Mouse (Mus musculus): ENCODE results near the gene Slc38a9. TPM values are rescaled to one million over a fixed set of nuclear protein-coding genes. Genes with fewer than 3 reads are reported as not detected.

The Slc38a9 gene
- polyA plus RNA-seq, 1 experiment from 2014 or later = 18.9 TPM

GRCm38 (mm10) chr13:112644996-112645395 lies 15.6 kb upstream of the Slc38a9 start:
- DNase-seq (ENCODE audit: low spot score) = no peak
- Histone ChIP-seq H3K27ac (ENCODE audit: low read depth, low read length) (no peak overlapping the region), H3K4me1 (ENCODE audit: control insufficient read depth, insufficient read depth, low read length) (no peaks in the 10 kb centered on the region), H3K9me3 (ENCODE audit: control insufficient read depth, low read length) (no peaks in the 10 kb centered on the region), H3K9ac (ENCODE audit: low read length) (no peak overlapping the region), H3K27me3 (ENCODE audit: control insufficient read depth, insufficient read depth, low read length) (no peaks in the 10 kb centered on the region), H3K36me3 (ENCODE audit: control insufficient read depth, insufficient read depth, low read length) (no peaks in the 10 kb centered on the region), H3K4me3 (ENCODE audit: low read depth, low read length) (no peak overlapping the region), H3K4me2 (ENCODE audit: low read depth) (no peak overlapping the region)
- WGBS = 79% methylated on average over 3 of the region's 3 CpGs
- ATAC-seq (ENCODE audit: insufficient read depth, low FRiP score, low TSS enrichment) = no peak

GRCm38 (mm10) chr13:112645529-112646186 lies 14.9 kb upstream of the Slc38a9 start:
- Histone ChIP-seq H3K9me3 (ENCODE audit: control insufficient read depth, low read length) (no peaks in the 10 kb centered on the region), H3K4me2 (ENCODE audit: low read depth) (no peak overlapping the region), H3K9ac (ENCODE audit: low read length) (no peak overlapping the region), H3K27me3 (ENCODE audit: control insufficient read depth, insufficient read depth, low read length) (no peaks in the 10 kb centered on the region), H3K27ac (ENCODE audit: low read depth, low read length) (no peak overlapping the region), H3K4me1 (ENCODE audit: control insufficient read depth, insufficient read depth, low read length) (no peaks in the 10 kb centered on the region), H3K4me3 (ENCODE audit: low read depth, low read length) (no peak overlapping the region), H3K36me3 (ENCODE audit: control insufficient read depth, insufficient read depth, low read length) (no peaks in the 10 kb centered on the region)
- WGBS = 89% methylated on average over 1 of the region's 1 CpGs
- ATAC-seq (ENCODE audit: insufficient read depth, low FRiP score, low TSS enrichment) (no peak), DNase-seq (ENCODE audit: low spot score) (no peak)

GRCm38 (mm10) chr13:112651183-112651582 lies 9.4 kb upstream of the Slc38a9 start:
- no peaks in the 10 kb centered on the region for H3K27me3 ChIP-seq (ENCODE audit: control insufficient read depth, insufficient read depth, low read length)
- ATAC-seq (ENCODE audit: insufficient read depth, low FRiP score, low TSS enrichment) = no peak
- H3K4me1 ChIP-seq (ENCODE audit: control insufficient read depth, insufficient read depth, low read length) = no peaks in the 10 kb centered on the region
- H3K9me3 ChIP-seq (ENCODE audit: control insufficient read depth, low read length) = peaks cover 7% of the 10 kb centered on the region
- no peak for DNase-seq (ENCODE audit: low spot score)
- no peak overlapping the region for H3K9ac ChIP-seq (ENCODE audit: low read length)
- no peaks in the 10 kb centered on the region for H3K36me3 ChIP-seq (ENCODE audit: control insufficient read depth, insufficient read depth, low read length)
- H3K4me3 ChIP-seq (ENCODE audit: low read depth, low read length) = no peak overlapping the region
- 82% methylated on average over 3 of the region's 3 CpGs for WGBS
- no peak overlapping the region for H3K27ac ChIP-seq (ENCODE audit: low read depth, low read length)
- H3K4me2 ChIP-seq (ENCODE audit: low read depth) = no peak overlapping the region

GRCm38 (mm10) chr13:112652205-112652604 lies 8.3 kb upstream of the Slc38a9 start, which contains the start of gene Ddx4:
TSS of gene Ddx4 (minus strand) at chr13:112652475.
- Histone ChIP-seq H3K27me3 (ENCODE audit: control insufficient read depth, insufficient read depth, low read length) (no peaks in the 10 kb centered on the region), H3K36me3 (ENCODE audit: control insufficient read depth, insufficient read depth, low read length) (no peaks in the 10 kb centered on the region), H3K9ac (ENCODE audit: low read length) (no peak within 1 kb of the TSS), H3K27ac (ENCODE audit: low read depth, low read length) (no peak within 1 kb of the TSS), H3K4me3 (ENCODE audit: low read depth, low read length) (no peak within 1 kb of the TSS), H3K4me2 (ENCODE audit: low read depth) (no peak within 1 kb of the TSS), H3K4me1 (ENCODE audit: control insufficient read depth, insufficient read depth, low read length) (no peaks in the 10 kb centered on the region), H3K9me3 (ENCODE audit: control insufficient read depth, low read length) (peaks cover 7% of the 10 kb centered on the region)
- DNase-seq (ENCODE audit: low spot score) = no peak
- ATAC-seq (ENCODE audit: insufficient read depth, low FRiP score, low TSS enrichment) = no peak
- WGBS = 74% methylated on average over 30 of the region's 45 CpGs

- H3K4me2 ChIP-seq (ENCODE audit: low read depth) = peak overlapping the region; percentile 40
- no peaks in the 10 kb centered on the region for H3K27me3 ChIP-seq (ENCODE audit: control insufficient read depth, insufficient read depth, low read length)
- H3K27ac ChIP-seq (ENCODE audit: low read depth, low read length) = no peak overlapping the region
- WGBS = 5% methylated on average over 10 of the region's 10 CpGs
- H3K9ac ChIP-seq (ENCODE audit: low read length) = 0 out of 2 replicates have a peak overlapping the region, but pooled peaks have one; percentile 5
- no peaks in the 10 kb centered on the region for H3K9me3 ChIP-seq (ENCODE audit: control insufficient read depth, low read length)
- DNase-seq (ENCODE audit: low spot score) (no peak), ATAC-seq (ENCODE audit: insufficient read depth, low FRiP score, low TSS enrichment) (peak; percentile 67)
- H3K4me1 ChIP-seq (ENCODE audit: control insufficient read depth, insufficient read depth, low read length) = 0 out of 2 replicates have a peak, but pooled peaks cover 9% of the 10 kb centered on the region
- no peaks in the 10 kb centered on the region for H3K36me3 ChIP-seq (ENCODE audit: control insufficient read depth, insufficient read depth, low read length)
- H3K4me3 ChIP-seq (ENCODE audit: low read depth, low read length) = peak overlapping the region; percentile 80
These were observed 471 bp upstream of the Slc38a9 start for GRCm38 (mm10) chr13:112659986-112660573.

GRCm38 (mm10) chr13:112661687-112662086 lies 1.1 kb downstream of the Slc38a9 start:
- H3K4me3 ChIP-seq (ENCODE audit: low read depth, low read length) = no peak overlapping the region
- H3K9ac ChIP-seq (ENCODE audit: low read length) = no peak overlapping the region

GRCm38 (mm10) chr13:112666433-112667024 lies 6.0 kb downstream of the Slc38a9 start:
- WGBS = 87% methylated on average over 10 of the region's 10 CpGs
- H3K27me3 ChIP-seq (ENCODE audit: control insufficient read depth, insufficient read depth, low read length) = no peaks in the 10 kb centered on the region
- H3K4me2 ChIP-seq (ENCODE audit: low read depth) = no peak overlapping the region
- no peak overlapping the region for H3K9ac ChIP-seq (ENCODE audit: low read length)
- no peak overlapping the region for H3K4me3 ChIP-seq (ENCODE audit: low read depth, low read length)
- 0 out of 2 replicates have a peak, but pooled peaks cover 1% of the 10 kb centered on the region for H3K4me1 ChIP-seq (ENCODE audit: control insufficient read depth, insufficient read depth, low read length)
- ATAC-seq (ENCODE audit: insufficient read depth, low FRiP score, low TSS enrichment) (no peak), DNase-seq (ENCODE audit: low spot score) (no peak)
- no peak overlapping the region for H3K27ac ChIP-seq (ENCODE audit: low read depth, low read length)
- H3K36me3 ChIP-seq (ENCODE audit: control insufficient read depth, insufficient read depth, low read length) = no peaks in the 10 kb centered on the region
- no peaks in the 10 kb centered on the region for H3K9me3 ChIP-seq (ENCODE audit: control insufficient read depth, low read length)

More at GRCm38 (mm10) chr13:112661687-112662086, 1.1 kb downstream of the Slc38a9 start:
- no peak for ATAC-seq (ENCODE audit: insufficient read depth, low FRiP score, low TSS enrichment)
- Histone ChIP-seq H3K27me3 (ENCODE audit: control insufficient read depth, insufficient read depth, low read length) (no peaks in the 10 kb centered on the region), H3K4me2 (ENCODE audit: low read depth) (no peak overlapping the region), H3K36me3 (ENCODE audit: control insufficient read depth, insufficient read depth, low read length) (no peaks in the 10 kb centered on the region), H3K27ac (ENCODE audit: low read depth, low read length) (no peak overlapping the region), H3K4me1 (ENCODE audit: control insufficient read depth, insufficient read depth, low read length) (0 out of 2 replicates have a peak, but pooled peaks cover 9% of the 10 kb centered on the region), H3K9me3 (ENCODE audit: control insufficient read depth, low read length) (no peaks in the 10 kb centered on the region)
- 82% methylated on average over 2 of the region's 2 CpGs for WGBS
- no peak for DNase-seq (ENCODE audit: low spot score)

GRCm38 (mm10) chr13:112667215-112667614 lies 6.7 kb downstream of the Slc38a9 start:
- WGBS = 90% methylated on average over 9 of the region's 9 CpGs
- Histone ChIP-seq H3K36me3 (ENCODE audit: control insufficient read depth, insufficient read depth, low read length) (no peaks in the 10 kb centered on the region), H3K27me3 (ENCODE audit: control insufficient read depth, insufficient read depth, low read length) (no peaks in the 10 kb centered on the region), H3K9me3 (ENCODE audit: control insufficient read depth, low read length) (no peaks in the 10 kb centered on the region), H3K4me1 (ENCODE audit: control insufficient read depth, insufficient read depth, low read length) (no peaks in the 10 kb centered on the region), H3K27ac (ENCODE audit: low read depth, low read length) (no peak overlapping the region), H3K9ac (ENCODE audit: low read length) (no peak overlapping the region), H3K4me2 (ENCODE audit: low read depth) (no peak overlapping the region), H3K4me3 (ENCODE audit: low read depth, low read length) (no peak overlapping the region)
- no peak for ATAC-seq (ENCODE audit: insufficient read depth, low FRiP score, low TSS enrichment)
- no peak for DNase-seq (ENCODE audit: low spot score)

Data from neural tube, embryonic 11.5 days (tissue).